Mouse (Mus musculus) embryonic facial prominence, embryonic 13.5 days (tissue): ENCODE data around the gene Klk1b22. TPM values are rescaled to one million over a fixed set of nuclear protein-coding genes. Genes with fewer than 3 reads are reported as not detected.
"Not testable (repeated sequence)": the region's sequence is repeated elsewhere in the genome, so short reads cannot be mapped to it uniquely, and the experiment has no call there.

Experiments
- ATAC-seq: fragments of 200-750 bp; cut with Nextera tagmentation; 2 replicates; pipeline ENCODE4 v1.8.0; 2017; ENCODE audit warnings: low read depth; ENCODE audit not compliant: insufficient number of reproducible peaks, insufficient read depth, low FRiP score, low TSS enrichment
- H3K27ac ChIP-seq: fragments of 300-500 bp; sonication (generic); 2 replicates; pipeline ENCODE4 v1.5.1; 2015; ENCODE audit warnings: moderate library complexity, mild to moderate bottlenecking, inconsistent platforms
- H3K27me3 ChIP-seq: fragments of 300-500 bp; sonication (generic); 2 replicates; pipeline ENCODE4 v1.6.1; 2015; ENCODE audit warnings: mild to moderate bottlenecking, inconsistent platforms
- H3K36me3 ChIP-seq: fragments of 300-500 bp; sonication (generic); 2 replicates; pipeline ENCODE4 v1.6.1; 2015; ENCODE audit warnings: mild to moderate bottlenecking, inconsistent platforms
- H3K4me1 ChIP-seq: fragments of 300-500 bp; sonication (generic); 2 replicates; pipeline ENCODE4 v1.6.1; 2015; ENCODE audit warnings: inconsistent platforms
- H3K4me2 ChIP-seq: fragments of 300-500 bp; sonication (generic); 2 replicates; pipeline ENCODE4 v1.6.1; 2015; ENCODE audit warnings: moderate library complexity, mild to moderate bottlenecking, inconsistent platforms
- H3K4me3 ChIP-seq: fragments of 300-500 bp; sonication (generic); 2 replicates; pipeline ENCODE4 v1.5.1; 2015; ENCODE audit warnings: mild to moderate bottlenecking, inconsistent platforms
- H3K9ac ChIP-seq: fragments of 300-500 bp; sonication (generic); 2 replicates; pipeline ENCODE4 v1.6.1; 2015; ENCODE audit warnings: mild to moderate bottlenecking, inconsistent platforms
- H3K9me3 ChIP-seq: fragments of 300-500 bp; sonication (generic); 2 replicates; pipeline ENCODE4 v1.6.1; 2016; ENCODE audit warnings: inconsistent platforms
- WGBS: fragments of 180-500 bp; shearing (Covaris S2); methylation state at CpG from one replicate; pipeline ENCODE4 v1.1.7; 2015; ENCODE audit warnings: mixed read lengths; 5-methylcytosine and 5-hydroxymethylcytosine counted together
- polyA plus RNA-seq: library from polyadenylated mRNA; unstranded; fragments of >200 nt; fragmentation: Nextera tagmentation; extraction: Ambion mirVana; gene quantifications from 2 replicates; pipeline ENCODE4 v1.2.1, GENCODE M21; 2015

Gene Klk1b22
- polyA plus RNA-seq: not detected in 2 replicates

- Histone ChIP-seq H3K27ac (no peak within 1 kb of the TSS), H3K36me3 (no peaks in the 10 kb centered on the region), H3K9me3 (no peaks in the 10 kb centered on the region), H3K4me1 (no peaks in the 10 kb centered on the region), H3K27me3 (no peaks in the 10 kb centered on the region), H3K9ac (no peak within 1 kb of the TSS), H3K4me2 (no peak within 1 kb of the TSS), H3K4me3 (no peak within 1 kb of the TSS)
- 61% methylated on average over 4 of the region's 4 CpGs for WGBS
- no peak for ATAC-seq
Measured at GRCm38 (mm10) chr7:44112373-44112772, at the start of gene Klk1b22. TSS of gene Klk1b22 (plus strand) at chr7:44112673.

GRCm38 (mm10) chr7:44072117-44072516 is 40.4 kb upstream of the Klk1b22 start:
- H3K4me1 ChIP-seq: no peaks in the 10 kb centered on the region
- H3K9ac ChIP-seq: no peak overlapping the region
- H3K4me3 ChIP-seq: no peak overlapping the region
- no peaks in the 10 kb centered on the region for H3K27me3 ChIP-seq
- H3K27ac ChIP-seq: no peak overlapping the region
- H3K9me3 ChIP-seq: no peaks in the 10 kb centered on the region
- no peaks in the 10 kb centered on the region for H3K36me3 ChIP-seq
- WGBS: 71% methylated on average over 2 of the region's 2 CpGs
- H3K4me2 ChIP-seq: no peak overlapping the region
- no peak for ATAC-seq

DNA sequence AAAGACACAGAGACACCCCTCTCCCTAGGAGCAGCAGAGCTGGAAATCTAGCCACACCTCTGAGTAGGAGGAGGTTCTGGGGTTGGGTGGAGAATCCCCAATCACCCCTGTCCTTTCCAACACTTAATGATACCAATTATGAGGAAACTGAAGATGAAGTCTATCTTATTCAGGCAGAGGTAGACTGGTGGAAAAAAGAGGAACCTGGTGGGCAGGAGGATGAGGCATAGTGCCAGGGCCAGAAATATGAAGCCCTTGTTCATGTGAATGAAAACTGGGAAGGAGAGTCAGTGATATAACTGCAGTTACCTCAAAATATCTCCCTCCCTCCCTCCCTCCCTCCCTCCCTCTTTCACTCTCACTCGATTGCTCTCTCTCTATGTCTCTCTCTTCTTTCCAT is 34.8 kb upstream of the Klk1b22 start:
- WGBS: 88% methylated on average over 1 of the region's 1 CpGs
- Histone ChIP-seq H3K9ac (no peak overlapping the region), H3K36me3 (no peaks in the 10 kb centered on the region), H3K27me3 (no peaks in the 10 kb centered on the region), H3K4me3 (no peak overlapping the region), H3K4me2 (no peak overlapping the region), H3K9me3 (no peaks in the 10 kb centered on the region; the same call in 1 of the 2 replicates), H3K4me1 (no peaks in the 10 kb centered on the region), H3K27ac (no peak overlapping the region)
- no peak for ATAC-seq

GRCm38 (mm10) chr7:44096111-44096510 is 16.4 kb upstream of the Klk1b22 start:
- no peak overlapping the region for H3K9ac ChIP-seq
- no peaks in the 10 kb centered on the region for H3K9me3 ChIP-seq
- no peak for ATAC-seq
- no peak overlapping the region for H3K4me2 ChIP-seq
- H3K4me1 ChIP-seq: no peaks in the 10 kb centered on the region
- H3K36me3 ChIP-seq: no peaks in the 10 kb centered on the region
- no peaks in the 10 kb centered on the region for H3K27me3 ChIP-seq
- no peak overlapping the region for H3K27ac ChIP-seq
- 77% methylated on average over 1 of the region's 1 CpGs for WGBS
- H3K4me3 ChIP-seq: no peak overlapping the region

GRCm38 (mm10) chr7:44102028-44102427 is 10.4 kb upstream of the Klk1b22 start, which contains the start of gene Klk1b21:
TSS of gene Klk1b21 (plus strand) at chr7:44102328.
- not testable (repeated sequence) for H3K9me3 ChIP-seq, H3K4me1 ChIP-seq, H3K9ac ChIP-seq, H3K4me2 ChIP-seq, H3K27ac ChIP-seq, H3K4me3 ChIP-seq, ATAC-seq, H3K27me3 ChIP-seq, H3K36me3 ChIP-seq
- 82% methylated on average over 3 of the region's 3 CpGs for WGBS

DNA sequence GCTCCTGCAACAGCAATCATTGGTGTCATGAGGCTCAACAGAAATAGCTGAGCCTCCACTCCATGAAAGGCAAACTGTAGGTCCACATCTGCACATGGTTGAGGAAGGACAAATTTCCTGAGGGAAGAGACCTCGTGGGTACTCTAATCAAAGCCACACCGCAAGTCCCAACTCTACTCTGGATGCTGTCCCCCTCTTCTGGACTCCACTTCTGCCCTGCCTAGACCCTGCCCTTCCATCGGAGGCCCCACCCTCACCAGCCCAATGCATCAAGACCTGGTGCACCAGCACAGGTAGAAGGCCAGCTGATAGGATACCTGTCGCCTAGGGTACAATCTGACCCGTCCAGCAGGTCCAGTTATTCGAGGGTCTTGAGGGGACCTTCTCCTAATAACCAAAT is 11.0 kb downstream of the Klk1b22 start:
- 87% methylated on average over 6 of the region's 6 CpGs for WGBS
- Histone ChIP-seq H3K4me2 (no peak overlapping the region), H3K27ac (no peak overlapping the region), H3K4me1 (no peaks in the 10 kb centered on the region), H3K9me3 (no peaks in the 10 kb centered on the region), H3K36me3 (no peaks in the 10 kb centered on the region), H3K27me3 (no peaks in the 10 kb centered on the region), H3K9ac (no peak overlapping the region), H3K4me3 (no peak overlapping the region)
- no peak for ATAC-seq

DNA sequence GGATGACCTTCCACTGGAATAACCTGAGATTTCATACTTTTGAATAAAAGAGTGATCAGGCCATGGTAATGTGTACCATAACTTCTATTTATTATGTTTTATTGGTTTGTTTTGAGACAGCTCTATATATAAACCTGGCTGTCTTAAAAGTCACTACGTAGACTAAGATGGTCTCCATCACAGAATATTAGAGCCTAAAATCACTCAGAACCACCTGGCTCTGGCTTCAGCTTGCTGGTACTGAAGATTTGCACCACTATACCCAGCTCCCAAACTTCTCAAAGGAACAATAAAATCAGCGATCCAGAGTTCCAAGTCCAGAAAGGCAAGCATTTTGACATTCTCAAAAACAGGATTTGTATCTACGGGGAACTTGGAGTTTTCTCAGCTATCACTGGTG is 24.0 kb downstream of the Klk1b22 start, which contains the start of gene Klk1b16:
Gene Klk1b16, plus strand, starts transcription at position 301 of the 400 bp plus-strand sequence.
- H3K4me2 ChIP-seq: no peak within 1 kb of the TSS
- WGBS: 88% methylated on average over 3 of the region's 3 CpGs
- H3K9me3 ChIP-seq: no peaks in the 10 kb centered on the region
- H3K9ac ChIP-seq: no peak within 1 kb of the TSS
- no peak for ATAC-seq
- H3K27ac ChIP-seq: no peak within 1 kb of the TSS
- H3K36me3 ChIP-seq: no peaks in the 10 kb centered on the region
- no peak within 1 kb of the TSS for H3K4me3 ChIP-seq
- no peaks in the 10 kb centered on the region for H3K4me1 ChIP-seq
- no peaks in the 10 kb centered on the region for H3K27me3 ChIP-seq

Other genes with a start within 250 kb of the Klk1b22 start
- gene Klk4, start 231.5 kb upstream of the Klk1b22 start, polyA plus RNA-seq: 0.44 TPM in 1 of 2 replicates, not detected in the other
- not detected in 2 replicates for gene Klk15, start 178.9 kb upstream of the Klk1b22 start, polyA plus RNA-seq
- gene Klk1b8, start 162.0 kb upstream of the Klk1b22 start, polyA plus RNA-seq: not detected in 2 replicates
- not detected in 2 replicates for gene Klk1b1, start 145.9 kb upstream of the Klk1b22 start, polyA plus RNA-seq
- not detected in 2 replicates for gene Klk1b9, start 136.6 kb upstream of the Klk1b22 start, polyA plus RNA-seq
- gene Klk1b11, start 116.8 kb upstream of the Klk1b22 start, polyA plus RNA-seq: not detected in 2 replicates
- gene Klk1b26, start 100.5 kb upstream of the Klk1b22 start, polyA plus RNA-seq: not detected in 2 replicates
- gene Klk1b27, start 60.4 kb upstream of the Klk1b22 start, polyA plus RNA-seq: not detected in 2 replicates
- not detected in 2 replicates for gene Klk1b21, start 10.3 kb upstream of the Klk1b22 start, polyA plus RNA-seq
- gene Klk1b16, start 24.1 kb downstream of the Klk1b22 start, polyA plus RNA-seq: not detected in 2 replicates
- not detected in 2 replicates for gene Klk1b24, start 75.6 kb downstream of the Klk1b22 start, polyA plus RNA-seq
- gene Klk1b3, start 85.5 kb downstream of the Klk1b22 start, polyA plus RNA-seq: not detected in 2 replicates
- gene Klk1b4, start 94.8 kb downstream of the Klk1b22 start, polyA plus RNA-seq: not detected in 2 replicates
- gene Klk1b5, start 103.3 kb downstream of the Klk1b22 start, polyA plus RNA-seq: not detected in 2 replicates
- gene Klk1, start 112.7 kb downstream of the Klk1b22 start, polyA plus RNA-seq: not detected in 2 replicates
- gene Gm36864, start 123.5 kb downstream of the Klk1b22 start, polyA plus RNA-seq: 0.21 TPM in 1 of 2 replicates, not detected in the other
- 1.4 TPM in 2 replicates for gene 1700028J19Rik, start 134.0 kb downstream of the Klk1b22 start, polyA plus RNA-seq
- gene 2410002F23Rik, start 134.0 kb downstream of the Klk1b22 start, polyA plus RNA-seq: 199 and 210 TPM in 2 replicates
- gene Acp4, start 144.7 kb downstream of the Klk1b22 start, polyA plus RNA-seq: 0.13 TPM in 1 of 2 replicates, not detected in the other
- not detected in 2 replicates for gene Gm15517, start 148.8 kb downstream of the Klk1b22 start, polyA plus RNA-seq
- 9.1 and 11.9 TPM in 2 replicates for gene Clec11a, start 194.2 kb downstream of the Klk1b22 start, polyA plus RNA-seq
- gene Shank1, start 197.6 kb downstream of the Klk1b22 start, polyA plus RNA-seq: 5.5 and 6.8 TPM in 2 replicates